Mouse (Mus musculus): Measurements from ENCODE around the gene Nme7.
A peak's percentile ranks its signal among the peaks of the same experiment; 100 is the strongest.

The Nme7 gene

GRCm38 (mm10) chr1:164460921-164461697, 157.2 kb downstream of the Nme7 start:
- no peak for DNase-seq (ENCODE audit: low read depth)

GRCm38 (mm10) chr1:164461726-164462125, 157.8 kb downstream of the Nme7 start:
- DNase-seq (ENCODE audit: low read depth): peak; percentile 33

- DNase-seq (ENCODE audit: low read depth): no peak
Measured at GRCm38 (mm10) chr1:164467406-164467805, 163.5 kb downstream of the Nme7 start.

DNA sequence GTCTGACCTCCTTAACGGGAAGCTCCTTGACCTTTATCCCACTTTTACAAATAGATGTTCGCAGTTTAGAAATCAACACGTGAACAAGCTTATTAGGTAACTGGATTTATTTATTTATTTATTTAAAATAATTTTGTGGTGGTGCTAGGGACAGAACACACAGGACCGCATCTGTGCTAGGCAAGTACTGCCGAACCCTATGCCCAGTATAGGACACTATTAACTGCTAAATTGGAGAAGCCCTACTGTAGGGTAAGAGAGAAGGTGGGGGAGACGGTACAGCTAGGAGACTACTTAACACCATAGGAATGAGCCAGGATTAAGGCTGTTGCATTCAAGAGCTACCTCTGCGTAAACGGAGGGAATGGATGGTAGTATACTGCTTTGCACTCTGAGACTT, 164.4 kb downstream of the Nme7 start:
- DNase-seq (ENCODE audit: low read depth): no peak

DNA sequence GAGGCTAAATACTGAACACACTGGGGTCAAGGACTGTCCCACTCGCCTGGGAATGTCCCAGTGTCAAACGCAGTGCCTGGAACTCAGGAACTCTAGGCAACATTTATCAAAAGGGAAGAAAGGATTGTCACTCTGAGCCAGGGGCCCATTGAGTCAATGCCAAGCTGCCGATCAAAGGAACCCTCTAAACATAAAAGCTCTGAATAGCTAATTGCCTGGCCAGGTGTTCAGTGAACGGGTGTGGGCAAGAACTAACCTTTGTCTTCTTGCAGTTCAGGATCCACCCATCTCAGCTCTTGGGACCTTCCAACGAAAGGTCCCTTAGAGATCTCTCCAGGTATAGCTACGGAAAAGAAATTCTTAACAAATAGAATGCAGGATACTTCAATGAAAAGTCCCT, 167.1 kb downstream of the Nme7 start:
- DNase-seq (ENCODE audit: low read depth): no peak

- DNase-seq (ENCODE audit: low read depth): no peak
Measured at GRCm38 (mm10) chr1:164471632-164472031, 167.7 kb downstream of the Nme7 start.

DNA sequence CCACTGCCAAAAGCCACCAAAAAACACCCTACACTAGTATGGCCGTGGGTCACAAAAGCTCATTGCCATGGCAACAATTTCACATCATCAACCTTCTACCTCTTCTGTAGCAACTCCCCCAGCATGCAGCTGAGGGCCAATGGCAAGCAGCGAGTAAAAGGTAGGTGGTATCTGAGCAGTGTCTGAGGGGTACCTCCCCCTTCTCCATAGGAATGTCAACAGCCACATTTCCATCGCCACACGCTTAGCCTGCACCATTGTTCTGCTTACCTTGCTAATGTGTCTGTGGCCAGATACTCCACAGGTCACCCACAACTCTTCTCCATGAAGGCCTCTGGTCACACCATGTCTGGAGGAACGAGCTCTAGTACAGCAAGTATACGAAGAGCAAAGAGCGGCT, 169.5 kb downstream of the Nme7 start:
- no peak for DNase-seq (ENCODE audit: low read depth)

DNA sequence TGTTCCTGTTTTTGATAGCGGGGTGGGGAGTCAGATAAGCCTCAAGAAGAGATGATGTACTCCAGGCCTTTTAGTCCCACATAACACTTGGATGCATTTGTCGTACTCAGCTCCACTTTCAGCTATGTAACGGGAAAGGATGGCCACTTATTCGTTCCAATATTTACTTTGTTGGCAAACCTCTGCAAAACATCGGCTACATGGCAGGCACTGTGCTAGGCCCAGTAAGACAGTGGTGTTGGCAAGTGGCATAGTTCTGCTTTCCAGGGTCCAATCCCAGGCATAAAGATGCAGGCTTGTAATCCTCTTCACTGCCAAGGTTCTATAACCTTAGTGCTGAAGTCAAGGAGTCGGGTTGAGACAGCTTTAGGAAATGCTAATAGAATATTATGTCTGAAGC, 170.4 kb downstream of the Nme7 start:
- no peak for DNase-seq (ENCODE audit: low read depth)

DNA sequence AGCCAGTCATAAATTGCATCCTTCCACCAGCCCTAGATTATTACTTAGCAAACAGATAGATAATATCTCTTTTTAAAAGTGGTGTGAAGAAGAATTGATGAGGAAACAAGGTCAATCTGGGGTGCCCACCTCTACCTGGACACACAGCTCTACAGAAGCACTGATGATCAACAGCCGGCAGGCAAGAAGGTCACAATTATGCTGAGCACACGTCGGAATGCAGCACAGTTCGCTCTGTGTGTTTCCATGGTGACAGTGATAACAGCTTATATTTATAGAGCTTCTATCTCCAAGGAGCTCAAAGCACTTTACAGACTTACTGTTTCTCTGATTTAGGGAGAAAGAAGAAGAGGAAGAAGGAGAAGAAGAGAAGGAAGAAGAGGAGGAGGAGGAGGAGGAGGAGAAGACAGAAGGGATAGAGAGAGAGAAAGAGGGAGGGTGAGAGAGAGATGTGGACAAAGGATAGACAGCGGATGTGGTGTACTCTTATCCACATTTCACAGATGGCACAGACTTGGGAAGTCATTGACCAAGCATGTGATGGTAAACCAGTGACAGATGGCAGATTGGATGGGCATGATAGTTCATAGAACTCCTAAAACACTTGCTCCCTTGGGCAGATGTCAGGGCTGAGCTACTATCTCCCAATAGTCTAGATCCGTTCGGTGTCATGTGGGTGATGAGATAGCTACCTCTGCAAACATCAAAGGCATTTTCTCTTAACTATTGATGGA, 171.0 kb downstream of the Nme7 start:
- DNase-seq (ENCODE audit: low read depth): no peak

DNA sequence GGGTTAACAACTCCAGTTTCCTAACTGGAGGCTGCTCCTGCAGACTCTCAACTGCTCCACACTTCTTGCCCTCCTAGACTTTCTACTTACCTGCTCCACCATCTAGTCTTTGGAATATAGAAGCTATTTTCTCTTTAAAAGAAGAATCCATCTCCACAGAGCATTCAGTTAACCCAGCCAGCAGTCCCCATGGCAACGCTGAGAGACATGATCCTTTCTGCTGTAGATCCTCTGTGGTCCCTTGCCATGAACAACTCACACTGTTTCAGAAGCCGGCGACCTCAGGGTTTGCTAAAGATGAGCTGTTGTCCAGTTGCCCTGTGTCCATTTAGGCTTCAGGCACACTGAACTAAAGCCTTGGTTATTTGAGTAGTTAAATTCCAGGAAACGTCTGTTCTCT, 172.0 kb downstream of the Nme7 start:
- no peak for DNase-seq (ENCODE audit: low read depth)

DNA sequence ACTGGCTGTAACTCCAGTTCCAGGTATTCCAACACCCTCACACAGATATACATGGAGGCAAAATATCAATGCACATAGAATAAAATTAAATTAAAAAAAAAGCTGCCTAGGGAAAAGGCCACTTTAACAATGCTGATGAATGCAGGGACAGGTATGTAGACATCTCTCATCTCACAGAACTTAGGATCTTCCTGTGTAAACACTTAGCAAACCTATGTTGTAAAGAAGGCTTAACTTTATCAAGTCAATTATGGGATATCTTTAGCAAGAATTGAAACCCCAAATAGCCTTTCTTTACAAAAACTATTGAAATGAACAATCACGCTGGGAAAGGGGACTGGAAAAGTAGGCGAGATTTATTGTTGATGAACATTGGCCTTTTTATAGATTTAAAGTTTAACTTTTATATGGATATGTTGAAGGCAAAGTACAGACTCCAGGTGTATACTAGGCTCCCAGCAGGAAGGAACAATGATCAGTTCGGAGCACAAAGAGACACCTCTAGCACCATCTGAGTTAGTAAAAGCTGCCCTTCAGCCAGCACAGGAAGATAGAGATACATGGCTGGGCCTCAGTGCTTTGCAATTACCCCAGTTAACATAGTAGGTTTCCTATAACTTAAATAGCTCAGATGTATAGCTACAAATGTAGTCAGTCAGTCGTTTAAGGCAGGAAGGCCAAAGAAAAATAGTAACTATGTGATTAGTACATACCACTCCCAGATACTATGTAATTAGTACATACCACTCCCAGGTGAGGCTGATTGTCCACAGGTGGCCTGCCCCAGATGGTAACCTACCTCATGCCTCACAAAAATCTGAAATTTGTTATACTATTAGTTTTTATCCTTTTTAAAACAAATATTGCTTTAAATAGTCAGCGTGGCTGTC, 177.1 kb downstream of the Nme7 start:
- no peak for DNase-seq (ENCODE audit: low read depth)

GRCm38 (mm10) chr1:164481645-164482354, 177.9 kb downstream of the Nme7 start:
- no peak for DNase-seq (ENCODE audit: low read depth)

- DNase-seq (ENCODE audit: low read depth): no peak
Measured at GRCm38 (mm10) chr1:164482833-164483232, 178.9 kb downstream of the Nme7 start.

- no peak for DNase-seq (ENCODE audit: low read depth)
Measured at GRCm38 (mm10) chr1:164483728-164484127, 179.8 kb downstream of the Nme7 start.
